Mouse (Mus musculus): Measurements from ENCODE around the gene Chst11. TPM values are rescaled to one million over a fixed set of nuclear protein-coding genes. Genes with fewer than 3 reads are reported as not detected.

Gene Chst11
- polyA plus RNA-seq, 1 experiment from 2014 or later, result 1.5 TPM

DNA sequence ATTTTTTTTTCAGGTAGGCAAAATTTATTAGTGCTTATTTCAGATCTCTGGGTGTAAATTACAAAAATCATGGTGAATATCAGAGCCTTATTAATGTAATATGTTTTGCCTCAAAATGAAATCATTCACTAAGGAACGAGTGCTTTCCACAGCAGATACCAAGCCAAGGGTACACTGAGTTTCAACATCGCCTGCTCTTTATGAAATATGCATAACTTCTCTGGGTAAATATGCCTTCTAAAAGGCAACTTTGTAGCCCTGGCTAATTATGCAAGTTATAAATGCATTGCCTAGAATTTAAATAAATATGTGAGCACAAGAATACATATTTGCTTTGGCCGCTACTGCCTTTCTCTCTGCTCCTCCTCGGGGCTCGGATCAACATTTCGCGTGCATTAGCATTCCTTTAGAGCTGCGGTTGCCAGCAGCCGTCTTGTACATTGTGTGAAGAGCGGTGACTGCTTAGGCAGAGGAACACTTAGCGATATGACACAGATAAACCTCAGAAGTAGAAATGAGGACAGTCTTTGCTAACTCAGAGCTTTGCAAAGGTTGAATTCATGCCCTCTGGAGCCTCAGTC, 256.9 kb downstream of the Chst11 start:
- no peaks in the 10 kb centered on the region for H3K36me3 ChIP-seq
- no peaks in the 10 kb centered on the region for H3K9me3 ChIP-seq (replicated peaks)
- H3K27ac ChIP-seq, result no peak overlapping the region
- 83% methylated on average over 11 of the region's 11 CpGs for WGBS
- no peaks in the 10 kb centered on the region for H3K27me3 ChIP-seq (ENCODE audit: low read depth, poor library complexity, severe bottlenecking)
- no peak for DNase-seq (ENCODE audit: low spot score)
- no peak overlapping the region for H3K4me3 ChIP-seq
- peaks cover 5% of the 10 kb centered on the region; the same call in 1 of the 2 replicates for H3K4me1 ChIP-seq

DNA sequence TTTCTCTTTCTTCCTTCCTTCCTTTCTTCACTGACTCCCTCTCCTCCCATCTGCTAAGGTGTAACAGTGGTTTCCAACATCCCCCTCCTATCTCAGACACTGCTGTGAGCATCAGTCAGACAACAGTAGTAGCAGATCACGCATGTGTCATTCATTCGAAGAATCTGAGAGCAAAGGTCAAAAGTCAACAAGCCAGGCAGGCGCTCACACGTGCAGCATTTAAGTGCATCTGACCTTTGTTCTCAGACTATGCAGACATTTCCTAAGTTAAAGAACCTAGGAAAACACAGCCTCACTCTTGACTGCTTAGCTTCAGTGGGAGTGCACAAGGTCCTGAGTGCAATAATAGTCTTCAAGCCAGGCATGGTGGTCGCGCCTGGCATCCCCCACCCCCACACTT, 258.8 kb downstream of the Chst11 start:
- no peak for DNase-seq (ENCODE audit: low spot score)
- Histone ChIP-seq H3K9me3 (replicated peaks) (no peaks in the 10 kb centered on the region), H3K27me3 (ENCODE audit: low read depth, poor library complexity, severe bottlenecking) (no peaks in the 10 kb centered on the region), H3K4me3 (no peak overlapping the region), H3K36me3 (no peaks in the 10 kb centered on the region), H3K27ac (no peak overlapping the region), H3K4me1 (peaks cover 5% of the 10 kb centered on the region; the same call in 1 of the 2 replicates)
- 54% methylated on average over 6 of the region's 6 CpGs for WGBS

Other genes with a start within 250 kb of the Chst11 start
- 56.8 and 64.1 TPM in 2 replicates for gene Nfyb, start 221.4 kb upstream of the Chst11 start, polyA plus RNA-seq (2016; fragmentation: Nextera tagmentation; extraction: Ambion mirVana)
- 168 and 183 TPM in 2 replicates for gene Txnrd1, start 151.5 kb upstream of the Chst11 start, polyA plus RNA-seq (2016; fragmentation: Nextera tagmentation; extraction: Ambion mirVana)
- 0.56 and 0.63 TPM in 2 replicates for gene Eid3, start 118.9 kb upstream of the Chst11 start, polyA plus RNA-seq (2016; fragmentation: Nextera tagmentation; extraction: Ambion mirVana)

Data from limb, embryonic 10.5 days (tissue).